Mouse (Mus musculus) midbrain, embryonic 14.5 days (tissue): Measurements from ENCODE around the gene Hoxc5. TPM values are rescaled to one million over a fixed set of nuclear protein-coding genes. Genes with fewer than 3 reads are reported as not detected.

Experiments used
- ATAC-seq: fragments of 200-750 bp; cut with Nextera tagmentation; 2 replicates; pipeline ENCODE4 v1.8.0; 2017; ENCODE audit warnings: moderate number of reproducible peaks, moderate library complexity; ENCODE audit not compliant: low FRiP score, low TSS enrichment
- DNase-seq: peaks from one replicate; pipeline ENCODE4 v3.0.0-alpha.2; 2015
- H3K27ac ChIP-seq: fragments of 300-500 bp; sonication (generic); replicated peaks from 2 replicates; pipeline ENCODE4 v1.5.1; 2014; ENCODE audit warnings: mild to moderate bottlenecking, low read depth, low read length, moderate library complexity
- H3K27me3 ChIP-seq: fragments of 300-500 bp; sonication (generic); 2 replicates; pipeline ENCODE4 v1.6.1; 2014; ENCODE audit warnings: low read length, control low read depth, mixed read lengths; ENCODE audit not compliant: control insufficient read depth, insufficient read depth
- H3K36me3 ChIP-seq: fragments of 300-500 bp; sonication (generic); 2 replicates; pipeline ENCODE4 v1.6.1; 2014; ENCODE audit warnings: low read length, control low read depth; ENCODE audit not compliant: control insufficient read depth, insufficient read depth
- H3K4me1 ChIP-seq: fragments of 300-500 bp; sonication (generic); 2 replicates; pipeline ENCODE4 v1.6.1; 2014; ENCODE audit warnings: mild to moderate bottlenecking, antibody characterized with exemption, low read length, control low read depth; ENCODE audit not compliant: control insufficient read depth, insufficient read depth
- H3K4me2 ChIP-seq: fragments of 300-500 bp; sonication (generic); 2 replicates; pipeline ENCODE4 v1.6.1; 2014; ENCODE audit warnings: mild to moderate bottlenecking, low read length, moderate library complexity
- H3K4me3 ChIP-seq: fragments of 300-500 bp; sonication (generic); replicated peaks from 2 replicates; pipeline ENCODE4 v1.5.1; 2014; ENCODE audit warnings: low read depth, low read length
- H3K9ac ChIP-seq: fragments of 300-500 bp; sonication (generic); replicated peaks from 2 replicates; pipeline ENCODE4 v1.6.1; 2014; ENCODE audit warnings: mild to moderate bottlenecking, low read length, moderate library complexity
- H3K9me3 ChIP-seq: fragments of 300-500 bp; sonication (generic); 2 replicates; pipeline ENCODE4 v1.6.1; 2016; ENCODE audit warnings: low read length, control low read depth, mixed read lengths; ENCODE audit not compliant: control insufficient read depth
- WGBS: fragments of 180-500 bp; shearing (Covaris S2); extraction: QIAGEN DNeasy Blood & Tissue Kit; methylation state at CpG from one replicate; pipeline ENCODE4 v1.1.7; 2014; 5-methylcytosine and 5-hydroxymethylcytosine counted together
- polyA plus RNA-seq: library from polyadenylated mRNA; unstranded; fragments of >200 nt; fragmentation: Nextera tagmentation; extraction: Ambion mirVana; gene quantifications from 2 replicates; pipeline ENCODE4 v1.2.1, GENCODE M21; 2014

The Hoxc5 gene
- polyA plus RNA-seq, 1 experiment from 2014 or later = 0.12 TPM

GRCm38 (mm10) chr15:102953561-102953960 is 13.7 kb upstream of the Hoxc5 start:
- 3% methylated on average over 6 of the region's 6 CpGs for WGBS

GRCm38 (mm10) chr15:102954192-102955006 is 12.8 kb upstream of the Hoxc5 start, which contains the start of gene Hoxc11:
Hoxc11 (plus strand) TSS chr15:102954427.
- Histone ChIP-seq H3K9me3 (no peaks in the 10 kb centered on the region), H3K4me1 (no peaks in the 10 kb centered on the region), H3K36me3 (no peaks in the 10 kb centered on the region), H3K27ac (no peak within 1 kb of the TSS), H3K27me3 (peaks cover 96% of the 10 kb centered on the region), H3K4me2 (no peak within 1 kb of the TSS), H3K9ac (no peak within 1 kb of the TSS), H3K4me3 (no peak within 1 kb of the TSS)
- ATAC-seq = no peak
- no peak for DNase-seq
- WGBS = under 1% methylated on average over 57 of the region's 57 CpGs

More at GRCm38 (mm10) chr15:102953561-102953960, 13.7 kb upstream of the Hoxc5 start:
- Histone ChIP-seq H3K4me2 (no peak overlapping the region), H3K4me3 (no peak overlapping the region), H3K27ac (no peak overlapping the region), H3K4me1 (no peaks in the 10 kb centered on the region), H3K36me3 (no peaks in the 10 kb centered on the region), H3K9me3 (no peaks in the 10 kb centered on the region), H3K9ac (no peak overlapping the region), H3K27me3 (peaks cover 98% of the 10 kb centered on the region)
- DNase-seq = no peak
- ATAC-seq = no peak

GRCm38 (mm10) chr15:102955007-102955382 is 12.2 kb upstream of the Hoxc5 start:
- Histone ChIP-seq H3K9ac (no peak overlapping the region), H3K4me2 (no peak overlapping the region), H3K4me3 (no peak overlapping the region), H3K36me3 (no peaks in the 10 kb centered on the region), H3K9me3 (no peaks in the 10 kb centered on the region), H3K27me3 (peaks cover 96% of the 10 kb centered on the region), H3K4me1 (no peaks in the 10 kb centered on the region), H3K27ac (no peak overlapping the region)
- DNase-seq (no peak), ATAC-seq (no peak)
- WGBS = 1% methylated on average over 28 of the region's 28 CpGs

GRCm38 (mm10) chr15:102955833-102956640 is 11.2 kb upstream of the Hoxc5 start:
- H3K27ac ChIP-seq = no peak overlapping the region
- ATAC-seq (no peak), DNase-seq (no peak)
- no peak overlapping the region for H3K4me2 ChIP-seq
- H3K4me3 ChIP-seq = no peak overlapping the region
- no peaks in the 10 kb centered on the region for H3K4me1 ChIP-seq
- H3K9ac ChIP-seq = no peak overlapping the region
- WGBS = under 1% methylated on average over 40 of the region's 40 CpGs
- peaks cover 97% of the 10 kb centered on the region for H3K27me3 ChIP-seq
- H3K9me3 ChIP-seq = no peaks in the 10 kb centered on the region
- no peaks in the 10 kb centered on the region for H3K36me3 ChIP-seq

GRCm38 (mm10) chr15:102956906-102957305 is 10.3 kb upstream of the Hoxc5 start:
- Histone ChIP-seq H3K27ac (no peak overlapping the region), H3K4me3 (no peak overlapping the region), H3K9me3 (no peaks in the 10 kb centered on the region), H3K4me1 (no peaks in the 10 kb centered on the region), H3K36me3 (no peaks in the 10 kb centered on the region), H3K4me2 (no peak overlapping the region), H3K9ac (no peak overlapping the region), H3K27me3 (peaks cover 97% of the 10 kb centered on the region)
- no peak for DNase-seq
- no peak for ATAC-seq
- WGBS = under 1% methylated on average over 12 of the region's 12 CpGs

GRCm38 (mm10) chr15:102959663-102960191 is 7.5 kb upstream of the Hoxc5 start:
- H3K4me2 ChIP-seq = no peak overlapping the region
- H3K4me3 ChIP-seq = no peak overlapping the region
- H3K27ac ChIP-seq = no peak overlapping the region
- DNase-seq (no peak), ATAC-seq (no peak)
- no peaks in the 10 kb centered on the region for H3K4me1 ChIP-seq
- no peak overlapping the region for H3K9ac ChIP-seq
- peaks cover 96% of the 10 kb centered on the region for H3K27me3 ChIP-seq
- H3K9me3 ChIP-seq = no peaks in the 10 kb centered on the region
- WGBS = 1% methylated on average over 13 of the region's 13 CpGs
- no peaks in the 10 kb centered on the region for H3K36me3 ChIP-seq

GRCm38 (mm10) chr15:102961728-102962127 is 5.5 kb upstream of the Hoxc5 start:
- DNase-seq (no peak), ATAC-seq (no peak)
- WGBS = 6% methylated on average over 6 of the region's 6 CpGs
- no peak overlapping the region for H3K27ac ChIP-seq
- H3K9me3 ChIP-seq = no peaks in the 10 kb centered on the region
- H3K36me3 ChIP-seq = no peaks in the 10 kb centered on the region
- H3K9ac ChIP-seq = no peak overlapping the region
- no peak overlapping the region for H3K4me3 ChIP-seq
- no peak overlapping the region for H3K4me2 ChIP-seq
- H3K4me1 ChIP-seq = no peaks in the 10 kb centered on the region
- peaks cover 96% of the 10 kb centered on the region for H3K27me3 ChIP-seq

GRCm38 (mm10) chr15:102962492-102962891 is 4.8 kb upstream of the Hoxc5 start:
- H3K9ac ChIP-seq = no peak overlapping the region
- 3% methylated on average over 13 of the region's 13 CpGs for WGBS
- peaks cover 96% of the 10 kb centered on the region for H3K27me3 ChIP-seq
- no peak overlapping the region for H3K27ac ChIP-seq
- DNase-seq = no peak
- no peaks in the 10 kb centered on the region for H3K4me1 ChIP-seq
- no peak for ATAC-seq
- H3K4me3 ChIP-seq = no peak overlapping the region
- H3K4me2 ChIP-seq = no peak overlapping the region
- H3K9me3 ChIP-seq = no peaks in the 10 kb centered on the region
- H3K36me3 ChIP-seq = no peaks in the 10 kb centered on the region
